Mouse (Mus musculus): ENCODE measurements around the gene Srp68.

- TF ChIP-seq ZC3H11A (IDR thresholded peaks at IDR 0.05; ENCODE audit: low read depth, low read length) (no peak), MYC (IDR thresholded peaks at IDR 0.05; ENCODE audit: low read depth, low read length) (no peak), ZKSCAN1 (IDR thresholded peaks at IDR 0.05; ENCODE audit: low read depth, low read length) (no peak), CTCF (IDR thresholded peaks at IDR 0.05 in 2 of 3, conservative IDR thresholded peaks at IDR 0.05 in 1 of 3; ENCODE audit: control insufficient read depth in 1 of 3, insufficient read depth in 1 of 3, low read depth in 2 of 3, low read length in 3 of 3, poor library complexity in 1 of 3, severe bottlenecking in 1 of 3) (no peak)
These were observed 77.7 kb downstream of the Srp68 start for GRCm38 (mm10) chr11:116196336-116196735.
